Mouse (Mus musculus): ENCODE data around the gene Acin1.

DNA sequence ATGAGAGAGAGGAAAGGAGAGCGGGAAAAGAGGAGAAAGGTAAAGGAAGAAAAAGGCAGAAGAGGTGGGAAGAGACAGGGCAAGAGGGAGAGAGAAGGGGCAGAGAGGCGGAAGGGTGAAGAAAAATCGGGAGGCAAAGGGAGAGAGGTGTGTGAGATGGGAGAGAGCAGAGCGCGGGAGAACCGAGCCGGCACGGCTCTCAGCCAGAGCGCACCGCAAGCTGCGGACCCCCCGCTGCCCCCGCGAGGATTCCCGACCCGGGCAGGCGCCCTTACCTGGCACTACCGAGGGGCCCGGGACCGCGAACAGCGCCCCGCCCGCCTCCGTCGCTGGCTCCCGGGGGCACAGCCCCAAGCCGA lies 45.8 kb downstream of the Acin1 start, which contains the start of gene Gm17606:
- TF ChIP-seq CTCF (IDR thresholded peaks at IDR 0.05; ENCODE audit: borderline replicate concordance, control insufficient read depth, extremely low read depth, insufficient read depth, low read length, poor library complexity) (no peak), POLR2A (IDR thresholded peaks at IDR 0.05; ENCODE audit: control insufficient read depth, extremely low read depth, insufficient read depth, low read length, poor library complexity) (no peak)
